Mouse (Mus musculus) frontal cortex, postnatal 14 days (tissue): ENCODE measurements around the gene Wdr46.

ENCODE experiments used
- DNase-seq, 2 experiments: peaks; one replicate each; pipeline ENCODE4 v3.0.0; 2022; ENCODE audit warnings: low spot score in 2 of 2

The Wdr46 gene

DNA sequence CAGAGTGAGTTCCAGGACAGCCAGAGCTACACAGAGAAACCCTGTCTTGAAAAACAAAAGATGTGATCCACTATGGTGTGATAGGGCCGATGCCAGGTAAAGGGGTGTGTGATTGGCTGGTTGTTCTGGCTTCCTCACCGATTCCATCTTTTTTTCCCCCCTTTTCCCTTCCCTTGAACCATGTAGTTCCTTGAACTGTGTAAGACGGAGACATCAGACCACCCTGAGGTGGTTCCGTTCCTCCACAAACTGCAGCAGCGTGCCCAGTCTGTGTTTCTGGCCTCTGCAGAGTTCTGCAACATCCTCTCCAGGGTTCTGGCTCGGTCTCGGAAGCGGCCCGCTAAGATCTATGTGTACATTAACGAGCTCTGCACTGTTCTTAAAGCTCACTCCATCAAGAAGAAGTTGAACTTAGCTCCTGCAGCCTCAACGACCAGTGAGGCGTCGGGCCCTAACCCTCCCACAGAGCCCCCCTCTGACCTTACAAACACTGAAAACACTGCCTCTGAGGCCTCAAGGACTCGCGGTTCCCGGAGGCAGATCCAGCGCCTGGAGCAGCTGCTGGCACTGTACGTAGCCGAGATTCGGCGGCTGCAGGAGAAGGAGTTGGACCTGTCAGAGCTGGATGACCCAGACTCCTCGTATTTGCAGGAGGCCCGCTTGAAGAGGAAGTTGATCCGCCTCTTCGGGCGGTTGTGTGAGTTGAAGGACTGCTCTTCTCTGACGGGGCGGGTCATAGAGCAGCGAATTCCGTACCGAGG, 29.2 kb upstream of the Wdr46 start:
- peak in 1 of 2 experiments; percentile 5 for DNase-seq

DNA sequence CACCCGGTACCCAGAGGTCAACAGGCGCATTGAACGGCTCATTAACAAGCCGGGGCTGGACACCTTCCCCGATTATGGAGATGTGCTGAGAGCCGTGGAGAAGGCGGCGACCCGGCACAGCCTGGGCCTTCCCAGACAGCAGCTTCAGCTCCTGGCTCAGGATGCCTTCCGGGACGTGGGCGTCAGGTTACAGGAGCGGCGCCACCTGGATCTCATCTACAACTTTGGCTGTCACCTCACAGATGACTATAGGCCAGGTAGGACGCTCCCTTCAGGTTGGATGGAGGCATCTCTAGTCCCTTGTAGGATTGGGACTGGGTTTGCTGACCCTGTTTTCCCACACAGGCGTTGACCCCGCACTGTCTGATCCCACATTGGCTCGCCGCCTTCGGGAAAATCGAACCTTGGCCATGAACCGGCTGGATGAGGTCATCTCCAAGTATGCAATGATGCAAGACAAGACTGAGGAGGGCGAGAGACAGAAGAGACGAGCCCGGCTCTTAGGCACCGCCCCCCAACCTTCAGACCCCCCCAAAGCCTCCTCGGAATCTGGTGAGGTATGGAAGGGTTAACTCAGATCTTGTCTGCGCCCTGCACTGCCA, 28.5 kb upstream of the Wdr46 start:
- no peak for DNase-seq

DNA sequence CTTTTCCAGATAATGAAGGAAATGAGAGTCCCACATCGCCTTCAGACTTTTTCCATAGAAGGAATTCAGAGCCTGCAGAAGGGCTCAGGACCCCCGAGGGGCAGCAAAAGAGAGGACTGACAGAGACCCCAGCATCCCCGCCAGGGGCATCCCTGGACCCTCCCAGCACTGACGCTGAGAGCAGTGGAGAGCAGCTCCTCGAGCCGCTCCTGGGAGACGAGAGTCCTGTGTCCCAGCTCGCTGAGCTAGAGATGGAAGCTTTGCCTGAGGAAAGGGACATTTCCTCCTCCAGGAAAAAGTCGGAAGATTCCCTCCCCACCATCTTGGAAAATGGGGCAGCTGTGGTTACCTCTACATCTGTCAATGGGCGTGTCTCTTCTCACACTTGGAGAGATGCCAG, 27.2 kb upstream of the Wdr46 start:
- DNase-seq: no peak

DNA sequence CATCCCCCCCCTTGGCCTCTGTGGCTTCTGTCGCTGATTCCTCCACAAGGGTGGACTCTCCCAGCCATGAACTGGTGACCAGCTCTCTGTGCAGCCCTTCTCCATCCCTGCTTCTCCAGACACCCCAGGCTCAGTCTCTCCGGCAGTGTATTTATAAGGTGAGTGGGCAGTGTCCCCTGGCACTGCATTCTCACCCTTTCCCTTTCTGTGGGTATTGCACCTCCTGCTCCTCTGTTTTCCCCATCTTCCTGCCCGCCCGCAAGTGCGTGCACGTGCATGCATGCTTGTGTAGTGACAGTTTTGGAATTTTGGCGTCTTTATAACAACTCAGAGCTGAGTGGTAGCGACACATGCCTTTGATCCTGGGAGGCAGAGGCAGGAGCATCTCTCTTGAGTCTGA, 26.6 kb upstream of the Wdr46 start:
- DNase-seq: no peak

DNA sequence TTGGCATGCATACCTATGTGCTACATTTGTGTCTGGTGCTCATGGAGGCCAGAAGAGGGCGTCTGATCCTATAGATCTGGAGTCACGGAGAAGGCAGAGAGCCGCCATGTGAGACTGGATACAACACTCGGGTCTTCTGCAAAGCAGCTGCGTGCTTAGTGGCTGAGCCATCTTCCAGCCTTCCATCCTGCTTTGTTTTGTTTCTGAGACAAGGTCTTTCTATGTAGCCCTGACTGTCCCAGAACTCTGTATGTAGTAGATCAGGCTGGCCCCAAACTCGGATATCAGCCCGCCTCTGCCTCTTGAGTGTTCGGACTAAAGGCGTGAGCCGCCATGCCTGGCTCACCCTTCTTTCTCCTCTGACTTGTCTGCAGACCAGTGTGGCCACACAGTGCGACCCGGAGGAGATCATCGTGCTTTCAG, 25.5 kb upstream of the Wdr46 start:
- DNase-seq: no peak

DNA sequence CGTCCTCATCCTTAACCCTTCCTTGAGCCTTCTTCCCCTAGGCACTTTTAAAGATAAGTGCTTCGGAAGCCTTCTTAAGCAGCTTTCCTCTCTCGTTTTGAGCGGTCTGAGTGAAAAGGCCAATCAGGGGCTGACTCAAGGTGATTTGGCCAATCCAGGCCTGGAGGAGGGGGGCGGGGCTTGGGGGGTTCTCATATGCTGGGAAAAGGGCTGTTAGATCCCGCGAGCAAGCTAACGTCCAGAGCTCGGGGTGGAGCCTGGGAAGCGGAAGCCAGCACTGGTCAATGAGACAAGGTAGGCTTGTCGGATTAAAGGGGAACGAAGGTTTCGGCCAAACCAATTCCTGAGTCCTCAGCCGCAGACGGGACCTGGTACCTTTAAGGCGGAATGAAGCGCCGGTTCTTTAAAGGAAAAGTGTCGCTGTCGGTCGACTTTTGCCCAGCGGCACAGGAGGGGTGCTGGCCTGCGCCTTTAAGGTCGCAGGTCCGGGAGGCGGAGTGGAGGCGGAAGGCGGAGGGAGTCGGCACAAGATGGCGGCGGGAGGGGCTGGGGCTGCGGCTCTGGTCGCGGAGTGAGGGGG, 24.7 kb upstream of the Wdr46 start, which contains the start of the genes Tapbp and Zbtb22:
Tapbp (plus strand) TSS at position 229 of the 580 bp plus-strand sequence.
Zbtb22 (plus strand) TSS at position 234 of the 580 bp plus-strand sequence.
- peak; percentile 93 to 97 for DNase-seq

DNA sequence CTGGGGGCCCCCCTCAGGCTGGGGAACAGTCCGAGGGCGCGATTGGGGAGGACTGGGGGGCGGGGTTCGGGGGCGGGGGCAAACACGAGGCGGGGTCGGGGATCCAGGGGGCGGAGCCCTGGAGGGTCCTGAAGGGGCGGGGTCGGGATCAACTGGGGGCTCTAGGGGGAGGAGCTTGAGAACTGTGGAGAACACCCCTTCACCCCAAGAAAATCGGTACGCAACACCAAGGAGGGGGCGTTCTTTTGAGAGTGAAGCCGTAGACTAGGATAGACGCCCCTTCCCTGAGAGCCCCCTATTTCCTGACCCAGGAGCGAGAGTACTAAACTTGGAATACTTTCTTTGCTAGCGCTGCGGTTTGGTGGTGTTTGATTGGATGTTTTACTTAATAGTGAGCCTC, 24.2 kb upstream of the Wdr46 start:
- no peak for DNase-seq

DNA sequence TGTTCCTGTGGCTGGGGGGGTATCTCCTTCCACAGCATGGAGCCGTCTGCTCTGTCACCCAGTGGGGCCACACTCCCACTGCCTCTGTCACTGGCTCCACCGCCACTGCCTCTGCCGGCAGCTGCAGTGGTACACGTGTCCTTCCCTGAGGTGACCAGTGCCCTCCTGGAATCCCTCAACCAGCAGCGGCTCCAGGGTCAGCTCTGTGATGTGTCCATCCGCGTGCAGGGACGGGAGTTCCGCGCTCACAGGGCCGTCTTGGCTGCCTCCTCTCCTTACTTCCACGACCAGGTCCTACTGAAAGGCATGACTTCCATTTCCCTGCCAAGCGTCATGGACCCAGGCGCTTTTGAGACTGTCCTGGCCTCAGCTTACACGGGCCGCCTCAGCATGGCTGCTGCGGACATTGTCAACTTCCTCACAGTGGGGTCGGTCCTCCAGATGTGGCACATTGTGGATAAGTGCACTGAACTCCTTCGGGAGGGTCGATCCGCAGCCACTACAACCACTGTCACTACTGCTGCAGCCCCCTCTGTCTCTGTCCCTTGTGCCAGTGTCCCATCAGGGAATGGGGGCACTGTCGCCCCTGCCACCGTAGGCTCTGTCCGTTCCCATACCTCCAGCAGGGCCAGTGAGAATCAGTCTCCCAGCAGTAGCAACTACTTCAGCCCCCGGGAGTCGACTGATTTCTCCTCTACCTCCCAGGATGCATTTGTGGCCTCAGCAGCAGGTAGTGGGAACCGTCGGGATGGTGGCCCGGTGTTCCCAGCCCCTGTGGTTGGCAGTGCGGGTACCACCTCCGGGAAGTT, 23.4 kb upstream of the Wdr46 start:
- peak in 1 of 2 experiments; percentile 18 for DNase-seq

DNA sequence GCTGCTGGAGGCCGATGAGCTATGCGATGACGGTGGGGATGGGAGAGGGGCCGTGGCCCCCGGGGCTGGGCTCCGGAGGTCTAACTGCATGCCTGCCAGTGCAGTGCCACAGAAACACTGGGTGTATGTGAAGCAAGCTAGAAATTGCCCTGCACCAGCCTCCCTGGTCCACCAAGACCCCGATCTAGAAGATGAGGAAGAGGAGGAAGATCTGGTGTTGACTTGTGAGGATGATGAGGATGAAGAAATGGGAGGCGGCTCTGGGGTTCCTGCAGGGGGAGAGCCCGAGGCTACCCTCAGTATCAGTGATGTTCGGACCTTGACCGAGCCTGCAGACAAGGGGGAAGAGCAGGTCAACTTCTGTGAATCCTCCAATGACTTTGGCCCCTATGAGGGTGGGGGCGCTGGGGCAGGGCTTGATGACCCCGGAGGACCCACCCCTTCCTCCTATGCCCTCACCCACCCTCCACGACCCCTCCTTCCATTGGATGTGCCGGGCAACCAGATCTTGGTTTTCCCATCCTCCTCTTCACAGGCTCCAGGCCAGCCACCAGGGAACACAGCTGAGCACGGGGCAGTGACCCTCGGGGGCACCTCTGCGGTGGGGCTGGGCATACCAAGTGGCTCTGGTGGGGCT, 22.7 kb upstream of the Wdr46 start:
- DNase-seq: no peak

DNA sequence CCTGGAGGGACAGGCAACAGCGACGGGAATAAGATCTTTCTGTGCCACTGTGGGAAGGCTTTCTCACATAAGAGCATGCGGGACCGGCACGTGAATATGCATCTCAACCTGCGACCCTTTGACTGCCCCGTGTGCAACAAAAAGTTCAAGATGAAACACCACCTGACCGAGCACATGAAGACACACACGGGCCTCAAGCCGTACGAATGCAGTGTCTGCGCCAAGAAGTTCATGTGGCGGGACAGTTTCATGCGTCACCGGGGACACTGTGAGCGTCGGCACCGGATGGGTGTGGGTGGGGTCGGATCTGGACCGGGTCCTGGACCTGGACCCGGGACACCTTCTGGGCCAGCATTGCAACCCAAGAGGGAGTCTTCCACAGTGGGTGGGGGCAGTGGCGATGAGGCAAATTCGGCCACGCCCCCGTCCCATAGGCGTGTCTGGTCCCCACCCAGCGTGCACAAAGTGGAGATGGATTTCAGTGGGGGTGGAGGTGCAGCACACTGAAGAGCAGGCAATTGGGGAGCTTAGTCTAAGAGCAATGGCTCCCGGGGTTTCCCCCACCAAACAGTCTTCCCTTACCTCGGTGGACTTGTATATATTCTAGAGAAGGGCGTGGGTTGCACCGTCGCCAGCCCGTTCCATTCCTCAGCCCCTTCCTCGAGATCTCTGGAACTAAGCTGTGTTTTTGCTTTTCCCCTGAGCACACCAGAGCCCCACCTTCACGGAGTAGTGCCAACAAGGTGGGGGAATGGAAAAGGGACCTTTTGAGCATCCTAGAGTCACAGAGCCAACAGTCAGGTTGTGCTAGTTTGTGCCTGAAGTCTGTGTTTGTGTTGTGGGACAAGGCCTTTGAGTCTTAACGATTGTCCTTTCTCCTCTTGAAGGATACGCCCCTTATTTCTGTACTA, 21.9 kb upstream of the Wdr46 start:
- no peak for DNase-seq

DNA sequence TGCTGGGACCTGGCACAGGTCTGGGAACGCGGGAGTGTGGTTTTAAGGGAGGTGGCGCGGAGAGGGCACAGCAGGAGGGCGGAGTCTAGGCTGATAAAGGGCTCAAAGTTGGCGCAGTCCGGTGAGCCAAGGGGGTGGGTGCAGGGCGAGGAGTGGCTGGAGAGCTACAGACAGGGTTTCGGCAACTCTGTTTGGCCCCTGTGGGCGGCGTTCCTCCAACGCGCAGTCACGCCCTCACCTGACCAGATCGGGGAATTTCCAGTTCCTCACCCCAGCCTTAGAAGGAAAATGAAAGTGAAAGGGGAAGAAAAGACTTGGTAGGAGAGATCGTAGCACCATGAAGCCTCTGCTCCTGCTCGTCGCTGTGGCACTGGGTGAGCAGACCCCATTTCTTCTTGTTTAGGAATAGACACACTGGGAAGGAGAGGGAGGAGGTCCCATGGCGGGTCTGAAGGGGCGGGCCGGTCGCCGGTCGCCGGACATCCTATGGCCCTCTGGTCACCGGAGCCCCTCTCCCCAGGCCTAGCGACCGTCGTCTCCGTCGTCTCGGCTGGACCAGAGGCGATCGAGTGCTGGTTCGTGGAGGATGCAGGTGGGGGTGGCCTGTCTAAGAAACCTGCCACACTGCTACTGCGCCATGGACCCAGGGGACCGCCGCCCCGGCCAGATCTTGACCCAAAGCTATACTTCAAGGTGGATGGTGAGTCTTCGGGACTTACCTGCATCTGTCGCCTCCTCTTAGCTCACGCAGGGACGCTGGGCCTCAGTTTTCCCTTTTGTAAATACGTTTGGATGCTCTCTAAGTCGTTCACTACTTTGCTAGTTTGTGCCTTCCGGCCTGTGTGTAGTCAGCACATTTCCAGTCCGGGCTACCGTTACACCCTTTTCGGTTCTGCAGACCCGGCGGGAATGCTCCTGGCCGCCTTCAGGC, 20.8 kb upstream of the Wdr46 start:
- DNase-seq: peak in 1 of 2 experiments; percentile 37

DNA sequence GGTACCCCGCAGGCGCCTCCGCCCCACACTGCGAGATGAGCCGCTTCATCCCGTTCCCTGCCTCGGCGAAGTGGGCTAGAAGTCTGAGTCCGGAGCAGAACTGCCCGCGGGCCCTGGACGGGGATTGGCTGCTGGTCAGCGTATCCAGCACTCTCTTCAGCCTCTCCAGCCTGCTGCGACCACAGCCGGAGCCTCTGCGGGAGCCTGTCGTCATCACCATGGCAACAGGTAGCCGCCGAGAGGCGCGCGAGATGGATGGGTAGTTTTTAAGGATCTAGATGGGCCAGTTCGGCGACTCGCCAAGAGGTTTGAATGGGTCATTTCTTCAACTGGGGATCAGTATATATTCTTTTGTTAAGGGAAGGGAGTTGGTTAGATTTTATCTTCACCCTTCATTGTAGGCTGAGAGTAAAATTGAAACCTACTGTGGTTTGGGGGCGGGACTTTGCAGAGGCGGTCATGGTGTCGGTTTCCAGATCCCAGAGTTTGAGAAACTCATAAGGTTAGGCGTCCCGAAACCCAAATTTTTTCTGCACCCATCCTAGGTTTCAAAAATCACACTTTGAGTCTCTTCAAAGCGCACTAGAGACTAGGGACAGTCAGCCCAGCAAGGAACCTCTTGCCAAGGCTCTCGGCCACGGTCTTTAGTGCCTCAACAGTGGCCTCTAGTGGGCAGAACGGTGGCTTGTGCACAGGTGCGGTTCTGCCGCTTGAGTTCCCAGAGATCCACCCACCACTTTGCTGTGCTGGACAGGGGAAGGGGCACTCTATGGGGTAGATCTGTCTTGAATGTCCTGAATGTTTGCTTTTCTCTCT, 20.0 kb upstream of the Wdr46 start:
- peak; percentile 48 to 70 for DNase-seq

DNA sequence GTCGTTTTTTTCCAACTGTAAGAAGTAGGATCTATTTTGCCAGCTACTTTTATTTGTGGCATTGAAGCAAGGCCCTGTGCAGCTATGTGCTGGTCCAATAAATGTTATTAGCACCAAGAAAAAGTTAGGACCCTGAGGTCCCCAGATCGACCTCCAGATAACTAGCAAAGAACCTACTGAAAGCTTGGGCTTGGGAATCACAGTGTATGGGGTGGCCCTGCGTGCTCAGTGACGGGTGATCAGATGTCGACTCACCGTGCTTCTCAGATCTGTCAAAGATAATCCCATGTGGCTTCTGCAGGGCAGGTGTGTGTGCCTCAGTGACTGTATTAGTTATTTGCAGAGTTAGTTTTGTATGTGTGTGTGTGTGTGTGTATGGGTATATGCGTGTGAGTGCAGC, 19.1 kb upstream of the Wdr46 start:
- peak in 1 of 2 experiments; percentile 3 for DNase-seq

DNA sequence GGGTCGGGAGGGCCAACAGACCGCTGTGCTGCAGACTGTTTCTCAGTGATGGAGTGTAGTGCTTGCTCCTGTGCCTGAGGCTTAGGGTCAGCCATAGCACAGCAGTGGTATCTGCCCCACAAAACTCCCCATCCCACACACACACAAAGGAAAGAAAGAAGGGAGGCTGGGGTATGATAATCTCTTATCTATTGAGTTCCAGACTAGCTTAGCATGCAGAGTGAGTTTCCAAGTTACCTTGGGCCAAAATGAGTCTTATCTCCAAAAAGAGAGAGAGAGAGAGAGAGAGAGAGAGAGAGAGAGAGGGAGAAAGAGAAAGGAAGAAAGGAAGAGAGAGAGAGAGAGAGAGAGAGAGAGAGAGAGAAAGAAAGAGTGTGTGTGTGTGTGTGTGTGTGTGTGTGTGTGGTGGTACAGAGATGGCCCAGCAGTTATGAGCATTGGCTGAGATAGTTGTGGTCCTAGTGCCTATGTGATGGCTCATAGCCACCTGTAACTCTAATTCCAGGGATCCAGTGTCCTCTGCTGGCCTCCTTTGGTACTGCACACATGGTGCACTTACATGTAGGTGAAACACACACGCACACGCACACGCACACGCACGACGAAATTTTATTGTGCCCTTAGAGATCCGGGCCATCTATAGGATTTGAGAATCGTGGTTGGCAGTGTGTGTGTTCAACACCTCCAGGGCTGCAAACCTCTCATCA, 15.7 kb upstream of the Wdr46 start:
- DNase-seq: no peak

DNA sequence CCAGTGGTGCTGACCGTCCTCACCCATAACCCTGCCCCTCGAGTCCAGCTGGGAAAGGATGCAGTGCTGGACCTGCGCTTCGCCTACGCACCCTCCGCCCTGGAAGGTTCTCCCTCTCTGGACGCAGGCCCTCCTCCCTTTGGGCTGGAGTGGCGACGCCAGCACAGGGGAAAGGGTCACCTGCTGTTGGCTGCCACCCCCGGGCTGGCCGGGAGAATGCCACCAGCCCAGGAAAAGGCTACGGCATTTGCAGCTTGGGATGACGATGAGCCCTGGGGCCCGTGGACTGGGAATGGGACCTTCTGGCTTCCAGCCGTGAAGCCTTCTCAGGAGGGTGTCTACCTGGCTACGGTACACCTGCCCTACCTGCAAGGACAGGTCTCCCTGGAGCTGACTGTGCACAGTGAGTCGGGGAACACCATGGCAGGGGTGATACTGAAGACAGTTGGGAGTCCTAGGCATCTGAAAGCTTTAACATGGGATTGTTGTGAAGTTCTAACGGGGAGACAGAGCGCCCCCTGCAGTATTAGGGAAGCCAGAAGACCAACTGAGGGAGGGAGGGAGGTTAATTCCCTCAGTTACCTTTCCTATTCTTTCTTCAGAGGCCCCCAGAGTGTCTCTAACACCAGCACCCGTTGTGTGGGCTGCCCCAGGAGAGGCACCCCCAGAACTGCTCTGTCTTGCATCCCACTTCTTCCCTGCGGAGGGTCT, 14.9 kb upstream of the Wdr46 start:
- DNase-seq: no peak

DNA sequence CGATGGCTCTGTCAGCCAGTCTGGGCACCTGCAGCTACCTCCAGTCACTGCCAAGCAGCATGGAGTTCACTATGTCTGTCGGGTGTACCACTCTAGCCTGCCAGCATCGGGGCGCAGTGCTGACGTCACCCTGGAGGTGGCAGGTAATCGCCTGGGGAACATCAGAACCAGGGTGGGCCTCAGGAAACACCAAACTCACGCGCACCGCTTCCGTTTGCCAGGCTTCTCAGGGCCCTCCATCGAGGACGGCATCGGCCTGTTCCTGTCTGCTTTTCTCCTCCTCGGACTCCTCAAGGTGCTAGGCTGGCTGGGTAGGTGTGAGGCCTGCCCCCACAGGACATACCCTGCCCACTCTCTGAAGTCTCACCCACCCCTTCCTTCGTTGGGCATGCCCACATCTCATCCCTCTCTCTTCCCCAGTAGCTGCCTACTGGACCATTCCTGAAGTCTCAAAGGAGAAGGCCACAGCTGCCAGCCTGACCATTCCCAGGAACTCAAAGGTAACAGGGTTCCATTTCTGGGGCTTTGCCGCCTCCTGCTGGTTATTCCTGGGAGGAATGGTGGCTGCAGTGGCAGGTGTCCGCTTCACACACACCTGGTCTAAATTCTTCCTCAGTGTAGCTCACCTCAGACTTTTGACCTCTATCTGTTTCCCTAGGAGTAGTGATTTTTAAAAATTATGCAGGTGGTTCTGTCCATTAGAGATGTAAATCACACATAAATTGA, 14.1 kb upstream of the Wdr46 start:
- DNase-seq: no peak
